Mouse (Mus musculus) forebrain, embryonic 15.5 days (tissue): ENCODE measurements around the gene Fnbp1l. TPM values are rescaled to one million over a fixed set of nuclear protein-coding genes. Genes with fewer than 3 reads are reported as not detected.

Experiments
- ATAC-seq: fragments of 200-750 bp; cut with Nextera tagmentation; replicated peaks from 2 replicates; pipeline ENCODE4 v1.8.0; 2017; ENCODE audit warnings: mild to moderate bottlenecking, moderate TSS enrichment, moderate library complexity
- H3K27ac ChIP-seq: fragments of 300-500 bp; sonication (generic); replicated peaks from 2 replicates; pipeline ENCODE4 v1.5.1; 2015; ENCODE audit warnings: mild to moderate bottlenecking, inconsistent platforms
- H3K27me3 ChIP-seq: fragments of 300-500 bp; sonication (generic); 2 replicates; pipeline ENCODE4 v1.6.1; 2015; ENCODE audit warnings: inconsistent platforms
- H3K36me3 ChIP-seq: fragments of 300-500 bp; sonication (generic); 2 replicates; pipeline ENCODE4 v1.6.1; 2015; ENCODE audit warnings: mild to moderate bottlenecking, inconsistent platforms
- H3K4me1 ChIP-seq: fragments of 300-500 bp; sonication (generic); 2 replicates; pipeline ENCODE4 v1.6.1; 2015; ENCODE audit warnings: inconsistent platforms
- H3K4me2 ChIP-seq: fragments of 300-500 bp; sonication (generic); replicated peaks from 2 replicates; pipeline ENCODE4 v1.6.1; 2015; ENCODE audit warnings: mild to moderate bottlenecking, inconsistent platforms
- H3K4me3 ChIP-seq: fragments of 300-500 bp; sonication (generic); 2 replicates; pipeline ENCODE4 v1.5.1; 2015; ENCODE audit warnings: mild to moderate bottlenecking, inconsistent platforms
- H3K9ac ChIP-seq: fragments of 300-500 bp; sonication (generic); replicated peaks from 2 replicates; pipeline ENCODE4 v1.6.1; 2015; ENCODE audit warnings: mild to moderate bottlenecking, inconsistent platforms
- H3K9me3 ChIP-seq: fragments of 300-500 bp; sonication (generic); 2 replicates; pipeline ENCODE4 v1.6.1; 2016; ENCODE audit warnings: inconsistent platforms
- WGBS: fragments of 180-500 bp; shearing (Covaris S2); methylation state at CpG from one replicate; pipeline ENCODE4 v1.1.7; 2015; ENCODE audit warnings: mixed read lengths; 5-methylcytosine and 5-hydroxymethylcytosine counted together
- polyA plus RNA-seq: library from polyadenylated mRNA; unstranded; fragments of >200 nt; fragmentation: Nextera tagmentation; extraction: Ambion mirVana; gene quantifications from 2 replicates; pipeline ENCODE4 v1.2.1, GENCODE M21; 2015

Gene Fnbp1l
- polyA plus RNA-seq, 1 experiment from 2014 or later, result 248 TPM

GRCm38 (mm10) chr3:122547469-122547868 lies 72.0 kb downstream of the Fnbp1l start:
- Histone ChIP-seq H3K36me3 (peaks cover 54% of the 10 kb centered on the region), H3K4me3 (no peak overlapping the region), H3K9me3 (no peaks in the 10 kb centered on the region), H3K27ac (no peak overlapping the region), H3K9ac (no peak overlapping the region), H3K4me1 (no peaks in the 10 kb centered on the region), H3K27me3 (no peaks in the 10 kb centered on the region), H3K4me2 (no peak overlapping the region)
- WGBS, result 90% methylated on average over 4 of the region's 4 CpGs
- ATAC-seq, result no peak

GRCm38 (mm10) chr3:122545346-122545745 lies 74.2 kb downstream of the Fnbp1l start:
- Histone ChIP-seq H3K9ac (no peak overlapping the region), H3K9me3 (no peaks in the 10 kb centered on the region), H3K4me3 (no peak overlapping the region), H3K4me1 (no peaks in the 10 kb centered on the region), H3K36me3 (peaks cover 75% of the 10 kb centered on the region), H3K27me3 (no peaks in the 10 kb centered on the region), H3K4me2 (no peak overlapping the region), H3K27ac (no peak overlapping the region)
- 94% methylated on average over 2 of the region's 2 CpGs for WGBS
- ATAC-seq, result no peak

- H3K27me3 ChIP-seq, result no peaks in the 10 kb centered on the region
- no peak overlapping the region for H3K4me2 ChIP-seq
- 75% methylated on average over 4 of the region's 4 CpGs for WGBS
- no peak overlapping the region for H3K27ac ChIP-seq
- no peak overlapping the region for H3K9ac ChIP-seq
- H3K4me1 ChIP-seq, result no peaks in the 10 kb centered on the region
- no peak for ATAC-seq
- H3K9me3 ChIP-seq, result no peaks in the 10 kb centered on the region
- no peak overlapping the region for H3K4me3 ChIP-seq
- peaks cover 90% of the 10 kb centered on the region for H3K36me3 ChIP-seq
Observed at GRCm38 (mm10) chr3:122540918-122541317, 78.6 kb downstream of the Fnbp1l start.

- H3K4me1 ChIP-seq, result no peaks in the 10 kb centered on the region
- ATAC-seq, result no peak
- H3K9ac ChIP-seq, result no peak overlapping the region
- no peaks in the 10 kb centered on the region for H3K27me3 ChIP-seq
- no peak overlapping the region for H3K27ac ChIP-seq
- peaks cover 85% of the 10 kb centered on the region for H3K36me3 ChIP-seq
- H3K9me3 ChIP-seq, result no peaks in the 10 kb centered on the region
- 80% methylated on average over 17 of the region's 17 CpGs for WGBS
- H3K4me2 ChIP-seq, result no peak overlapping the region
- no peak overlapping the region for H3K4me3 ChIP-seq
Observed at GRCm38 (mm10) chr3:122539961-122540690, 79.4 kb downstream of the Fnbp1l start.

GRCm38 (mm10) chr3:122538851-122539250 lies 80.7 kb downstream of the Fnbp1l start:
- 92% methylated on average over 2 of the region's 2 CpGs for WGBS
- no peak overlapping the region for H3K4me2 ChIP-seq
- H3K4me1 ChIP-seq, result no peaks in the 10 kb centered on the region
- no peak overlapping the region for H3K27ac ChIP-seq
- no peaks in the 10 kb centered on the region for H3K9me3 ChIP-seq
- H3K36me3 ChIP-seq, result peaks cover 74% of the 10 kb centered on the region
- no peak for ATAC-seq
- H3K4me3 ChIP-seq, result no peak overlapping the region
- no peaks in the 10 kb centered on the region for H3K27me3 ChIP-seq
- H3K9ac ChIP-seq, result no peak overlapping the region

- no peak overlapping the region for H3K4me3 ChIP-seq
- WGBS, result 91% methylated on average over 8 of the region's 8 CpGs
- H3K36me3 ChIP-seq, result peaks cover 47% of the 10 kb centered on the region
- no peak overlapping the region for H3K4me2 ChIP-seq
- no peaks in the 10 kb centered on the region for H3K9me3 ChIP-seq
- no peak overlapping the region for H3K9ac ChIP-seq
- ATAC-seq, result no peak; the same call in 1 of the 2 replicates
- no peaks in the 10 kb centered on the region for H3K27me3 ChIP-seq
- no peaks in the 10 kb centered on the region for H3K4me1 ChIP-seq
- no peak overlapping the region for H3K27ac ChIP-seq
Observed at GRCm38 (mm10) chr3:122535938-122536703, 83.4 kb downstream of the Fnbp1l start.

GRCm38 (mm10) chr3:122528477-122528876 lies 91.0 kb downstream of the Fnbp1l start:
- H3K9me3 ChIP-seq, result no peaks in the 10 kb centered on the region
- H3K4me1 ChIP-seq, result no peaks in the 10 kb centered on the region
- no peaks in the 10 kb centered on the region for H3K27me3 ChIP-seq
- H3K4me3 ChIP-seq, result no peak overlapping the region
- no peak for ATAC-seq
- no peak overlapping the region for H3K4me2 ChIP-seq
- H3K9ac ChIP-seq, result no peak overlapping the region
- 91% methylated on average over 3 of the region's 3 CpGs for WGBS
- H3K36me3 ChIP-seq, result no peaks in the 10 kb centered on the region
- no peak overlapping the region for H3K27ac ChIP-seq

- no peaks in the 10 kb centered on the region for H3K27me3 ChIP-seq
- H3K9me3 ChIP-seq, result no peaks in the 10 kb centered on the region
- WGBS, result 35% methylated on average over 1 of the region's 1 CpGs
- H3K4me2 ChIP-seq, result no peak overlapping the region
- no peak overlapping the region for H3K27ac ChIP-seq
- peaks cover 30% of the 10 kb centered on the region for H3K4me1 ChIP-seq
- ATAC-seq, result no peak
- H3K4me3 ChIP-seq, result no peak overlapping the region
- H3K9ac ChIP-seq, result no peak overlapping the region
- H3K36me3 ChIP-seq, result no peaks in the 10 kb centered on the region
Observed at GRCm38 (mm10) chr3:122521294-122521693, 98.2 kb downstream of the Fnbp1l start.

- Histone ChIP-seq H3K27ac (no peak overlapping the region), H3K9ac (no peak overlapping the region), H3K4me3 (no peak overlapping the region), H3K4me2 (no peak overlapping the region), H3K9me3 (no peaks in the 10 kb centered on the region), H3K27me3 (no peaks in the 10 kb centered on the region), H3K4me1 (peaks cover 30% of the 10 kb centered on the region), H3K36me3 (no peaks in the 10 kb centered on the region)
- ATAC-seq, result no peak
- WGBS, result 93% methylated on average over 4 of the region's 4 CpGs
Observed at GRCm38 (mm10) chr3:122520875-122521274, 98.6 kb downstream of the Fnbp1l start.

- 86% methylated on average over 3 of the region's 3 CpGs for WGBS
- H3K27me3 ChIP-seq, result no peaks in the 10 kb centered on the region
- H3K9ac ChIP-seq, result no peak overlapping the region
- no peak for ATAC-seq
- no peaks in the 10 kb centered on the region for H3K9me3 ChIP-seq
- H3K4me3 ChIP-seq, result no peak overlapping the region
- no peak overlapping the region for H3K4me2 ChIP-seq
- peaks cover 30% of the 10 kb centered on the region for H3K4me1 ChIP-seq
- no peak overlapping the region for H3K27ac ChIP-seq
- H3K36me3 ChIP-seq, result no peaks in the 10 kb centered on the region
Observed at GRCm38 (mm10) chr3:122520365-122520764, 99.2 kb downstream of the Fnbp1l start.

GRCm38 (mm10) chr3:122519082-122519481 lies 100.4 kb downstream of the Fnbp1l start:
- whole genome bisulfite sequencing, result 49% methylated on average over 13 of the region's 13 CpGs

GRCm38 (mm10) chr3:122518231-122518736 lies 101.2 kb downstream of the Fnbp1l start:
- Histone ChIP-seq H3K9ac (no peak overlapping the region), H3K4me3 (no peak overlapping the region), H3K9me3 (no peaks in the 10 kb centered on the region), H3K27me3 (no peaks in the 10 kb centered on the region), H3K4me1 (peaks cover 30% of the 10 kb centered on the region), H3K27ac (peak overlapping the region; percentile 72), H3K4me2 (no peak overlapping the region), H3K36me3 (no peaks in the 10 kb centered on the region)
- peak; percentile 79 for ATAC-seq
- WGBS, result 34% methylated on average over 9 of the region's 9 CpGs

More at GRCm38 (mm10) chr3:122519082-122519481, 100.4 kb downstream of the Fnbp1l start:
- Histone ChIP-seq H3K27ac (peak overlapping the region; percentile 72; the same call in 1 of the 2 replicates), H3K9me3 (no peaks in the 10 kb centered on the region), H3K4me3 (no peak overlapping the region), H3K4me2 (no peak overlapping the region), H3K27me3 (no peaks in the 10 kb centered on the region), H3K9ac (no peak overlapping the region), H3K36me3 (no peaks in the 10 kb centered on the region), H3K4me1 (peaks cover 30% of the 10 kb centered on the region)
- no peak for ATAC-seq
